Mouse (Mus musculus) layer of hippocampus, postnatal 25 days (tissue): ENCODE measurements around the gene Pard3. TPM values are rescaled to one million over a fixed set of nuclear protein-coding genes. Genes with fewer than 3 reads are reported as not detected.

Source experiments
- DNase-seq, 2 experiments: peaks; one replicate each; pipeline ENCODE4 v3.0.0; 2022; ENCODE audit warnings: mixed read lengths in 2 of 2, low spot score in 1 of 2; ENCODE audit errors: extremely low spot score in 1 of 2
- total RNA-seq, 2 experiments: library from RNA; stranded (reverse); gene quantifications; 2 replicates each; pipeline ENCODE4 v1.2.3; 2021

Pard3 gene
- total RNA-seq, 2 experiments from 2014 or later, result 21.8 to 22.7 TPM

DNA sequence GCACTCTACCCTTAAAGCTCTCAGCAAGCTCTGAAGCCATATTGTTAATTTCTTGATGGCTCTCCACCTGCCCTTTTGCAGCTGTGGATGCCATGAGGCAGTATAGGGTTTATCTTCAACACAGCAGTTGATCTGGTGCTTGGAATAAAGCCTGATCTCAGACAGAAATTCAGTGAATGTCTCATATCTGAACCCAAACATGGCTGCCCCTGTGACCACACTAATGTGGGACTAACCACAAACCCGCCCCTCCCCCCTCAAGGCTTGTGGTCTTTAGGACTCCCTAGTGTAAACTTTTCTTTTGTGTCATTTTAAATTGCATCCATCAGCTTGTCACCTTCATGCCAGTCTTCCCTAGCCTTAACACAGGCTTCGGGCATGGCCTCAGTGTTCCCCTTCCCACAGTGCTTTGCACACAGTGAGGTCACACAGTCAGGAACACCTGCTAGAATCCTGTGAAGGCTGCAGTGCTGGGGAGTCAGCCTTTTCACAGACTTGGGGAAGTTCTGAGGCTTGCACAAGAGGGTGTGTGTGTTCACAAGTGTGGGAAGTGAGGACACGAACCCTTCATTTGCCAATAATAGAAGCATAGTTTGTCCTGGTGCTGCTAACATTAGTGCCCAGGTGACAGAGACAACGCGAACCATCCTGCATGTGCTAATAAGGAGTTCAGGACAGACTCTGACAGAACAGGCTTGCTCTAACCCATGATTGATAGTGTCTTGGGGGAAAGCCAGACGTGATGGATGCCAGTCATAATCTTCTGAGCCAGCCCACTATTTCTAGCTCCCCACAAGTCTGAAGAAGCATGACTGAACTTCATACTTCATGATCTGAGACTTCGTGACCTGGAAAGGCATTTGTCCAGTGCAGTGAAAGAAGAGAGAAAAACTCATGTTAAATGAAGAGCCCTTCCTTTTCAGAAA is 451.4 kb downstream of the Pard3 start:
- DNase-seq, result no peak

DNA sequence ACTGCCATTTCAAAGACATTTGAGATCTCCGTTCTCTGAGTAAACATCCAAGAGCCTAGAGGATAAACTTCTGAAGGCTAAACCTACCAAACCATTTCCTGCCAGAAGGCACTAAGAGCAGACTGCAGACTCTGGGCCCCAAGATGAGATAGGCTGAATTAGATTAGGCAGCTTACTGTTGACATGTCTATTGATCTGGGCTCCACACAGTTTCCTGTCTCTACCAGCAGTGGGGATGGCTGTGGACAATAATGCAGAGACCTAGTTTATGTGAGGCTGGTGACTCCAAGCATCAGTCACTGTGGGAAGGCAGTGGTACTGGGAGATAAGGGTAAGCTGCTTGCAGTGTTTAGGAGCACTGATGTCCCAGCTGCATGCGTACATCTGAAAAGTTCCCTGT is 452.4 kb downstream of the Pard3 start:
- no peak for DNase-seq

DNA sequence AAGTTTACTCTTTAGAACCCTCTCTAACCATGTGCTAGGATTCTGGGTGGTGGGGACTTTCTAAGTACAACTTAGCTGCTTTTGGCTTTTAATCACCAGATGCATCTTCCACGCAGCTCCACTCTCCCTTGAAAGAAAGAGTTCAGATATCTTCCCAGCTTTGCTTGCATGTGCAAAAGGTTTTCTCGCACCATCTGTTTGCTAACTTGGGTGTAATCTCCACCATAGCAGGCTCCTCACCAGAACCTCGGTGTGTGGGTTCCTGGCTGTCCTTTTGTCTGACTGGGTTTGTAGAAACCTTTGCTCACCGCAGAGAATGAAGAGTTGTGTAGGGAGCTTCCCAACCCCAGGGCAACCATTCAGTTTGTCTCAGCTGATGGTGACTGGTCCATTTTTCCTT is 462.0 kb downstream of the Pard3 start:
- DNase-seq, result no peak

DNA sequence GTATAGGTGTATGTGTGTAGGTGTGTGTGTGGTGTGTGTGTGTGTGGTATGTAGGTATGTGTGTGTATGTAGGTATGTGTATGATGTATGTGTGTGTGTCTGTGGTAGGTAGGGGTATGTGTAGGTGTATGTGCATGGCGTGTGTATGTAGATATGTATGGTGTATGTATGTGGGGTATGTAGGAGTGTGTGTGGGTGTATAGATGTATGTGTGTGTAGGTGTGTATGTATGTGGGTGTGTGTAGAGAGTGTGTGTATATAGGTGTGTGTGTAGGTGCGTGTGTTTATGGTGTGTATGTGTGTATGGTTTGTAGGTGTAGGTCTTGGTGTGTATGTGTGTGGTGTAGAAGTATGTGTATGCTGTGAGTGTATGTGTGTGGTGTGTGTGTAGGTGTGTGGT is 464.6 kb downstream of the Pard3 start:
- no peak for DNase-seq

DNA sequence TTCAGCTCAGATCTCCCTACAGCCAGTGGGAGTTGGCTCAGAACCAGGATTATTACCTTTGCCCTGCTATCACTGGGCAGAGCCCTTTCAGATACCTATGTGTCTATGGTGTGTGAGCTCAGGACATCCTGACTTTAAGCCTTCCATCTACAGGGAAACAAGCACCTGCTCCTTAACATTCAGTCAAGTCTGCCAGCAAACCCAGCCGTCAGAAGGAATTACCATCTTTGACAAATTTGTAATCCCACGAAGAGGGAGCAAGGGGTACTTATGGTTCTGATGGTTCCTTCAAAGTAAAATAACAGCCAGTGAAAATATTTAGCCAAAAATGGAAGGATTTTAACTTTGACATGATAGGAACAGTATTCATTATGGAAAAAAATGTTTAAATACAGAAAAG is 466.1 kb downstream of the Pard3 start:
- DNase-seq, result no peak

DNA sequence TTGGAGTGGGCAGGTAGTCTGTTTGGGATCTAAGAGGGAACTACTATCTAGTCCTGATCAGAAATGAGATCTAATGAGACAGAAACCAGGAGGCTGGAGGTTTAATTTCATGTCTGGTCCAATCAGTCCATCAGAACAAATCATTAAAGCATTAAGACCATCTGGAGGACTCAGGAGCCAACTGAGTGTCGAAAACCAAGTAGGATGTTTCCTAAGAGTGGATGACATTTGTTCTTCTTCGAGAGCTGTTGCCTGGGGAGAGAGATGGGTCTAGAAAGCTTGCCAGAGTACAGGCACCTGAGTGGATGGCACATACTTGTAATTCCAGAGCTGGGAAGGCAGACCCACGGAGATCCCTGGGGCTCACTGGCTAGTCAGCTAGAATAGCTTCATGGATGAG is 468.2 kb downstream of the Pard3 start:
- DNase-seq, result no peak

DNA sequence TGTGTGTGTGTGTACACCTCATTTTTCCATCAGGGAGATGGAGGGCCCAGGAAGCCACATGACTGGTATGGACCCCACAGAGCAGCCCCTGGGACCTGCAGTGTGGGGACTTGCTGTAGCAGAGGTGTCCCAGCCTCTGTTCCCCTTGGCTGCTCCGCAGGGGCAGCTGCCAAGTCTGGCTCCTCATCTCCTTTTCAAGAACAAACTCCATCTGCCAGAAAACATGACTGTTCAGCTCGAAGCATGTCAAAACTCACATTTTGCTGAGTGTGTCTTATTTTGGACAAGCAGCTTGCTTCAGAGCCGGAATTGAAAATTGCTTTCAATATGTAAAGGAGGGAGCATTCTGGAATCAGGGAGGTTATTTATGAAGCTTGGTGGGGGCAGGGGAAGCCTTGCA is 471.1 kb downstream of the Pard3 start:
- DNase-seq, result no peak

DNA sequence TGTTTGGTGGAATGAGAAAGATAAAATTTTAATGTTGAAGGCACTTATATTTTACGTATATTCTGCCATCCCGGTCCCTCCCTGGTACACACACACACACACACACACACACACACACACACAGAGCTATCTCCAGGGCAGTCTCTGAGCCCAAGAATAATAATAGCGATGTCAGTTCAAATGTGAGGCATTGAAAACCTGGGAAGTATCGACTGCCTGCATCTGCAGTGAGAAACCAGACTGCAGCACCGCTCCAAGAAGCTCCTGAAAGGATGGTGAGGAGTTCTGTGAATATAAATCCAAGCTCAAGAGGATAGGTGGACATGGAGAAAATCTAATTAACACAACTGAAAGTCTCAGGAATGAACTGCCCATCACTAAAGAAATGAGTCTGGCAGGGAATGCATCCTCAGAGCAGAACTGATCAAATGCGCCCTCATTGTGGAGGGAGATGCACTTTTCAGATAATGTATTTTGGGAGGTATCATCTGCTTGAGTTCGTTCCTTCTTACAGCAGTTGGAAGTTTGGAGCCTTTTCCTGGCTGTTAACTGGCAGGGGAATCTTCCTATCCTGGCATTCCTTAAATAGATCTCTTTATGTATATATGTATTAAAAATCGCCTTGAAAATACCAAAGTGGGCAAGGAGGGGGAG is 471.6 kb downstream of the Pard3 start:
- DNase-seq, result no peak

DNA sequence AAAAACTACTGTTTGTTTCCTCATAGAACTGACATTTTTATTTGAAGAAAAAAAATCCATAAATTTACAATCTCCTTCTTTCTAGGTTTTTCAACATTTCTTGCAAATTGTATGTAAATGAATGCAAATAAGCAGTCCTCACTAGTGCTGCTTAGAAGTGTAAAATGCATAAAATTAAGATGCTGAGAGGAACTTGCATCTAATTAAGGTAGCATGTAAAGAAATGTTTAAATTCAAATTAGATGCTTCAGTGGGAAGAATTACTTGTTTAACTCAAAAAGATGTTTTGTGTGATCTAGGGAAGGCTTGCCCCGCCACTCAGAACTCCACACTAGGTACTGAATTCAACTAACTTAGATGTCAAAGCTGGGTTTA is 472.1 kb downstream of the Pard3 start:
- DNase-seq, result no peak

DNA sequence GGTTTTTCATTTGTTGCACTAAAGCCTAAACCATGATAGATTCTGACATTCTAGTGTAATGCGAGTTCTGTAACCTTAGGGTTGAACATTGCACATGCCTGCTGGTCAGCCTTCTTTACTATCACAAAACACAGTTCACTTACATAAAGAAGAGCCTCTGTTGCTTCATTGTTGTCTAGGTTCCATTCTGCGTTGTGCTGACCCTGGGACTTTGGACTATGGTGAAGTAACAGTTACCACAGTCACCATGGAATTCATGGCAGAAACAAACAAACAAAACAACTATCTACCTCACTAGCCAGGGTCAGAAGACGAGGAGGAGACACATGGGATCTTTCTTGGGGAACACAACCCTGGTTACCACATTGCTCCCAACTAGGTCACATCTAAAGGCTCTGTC is 476.1 kb downstream of the Pard3 start:
- no peak for DNase-seq

DNA sequence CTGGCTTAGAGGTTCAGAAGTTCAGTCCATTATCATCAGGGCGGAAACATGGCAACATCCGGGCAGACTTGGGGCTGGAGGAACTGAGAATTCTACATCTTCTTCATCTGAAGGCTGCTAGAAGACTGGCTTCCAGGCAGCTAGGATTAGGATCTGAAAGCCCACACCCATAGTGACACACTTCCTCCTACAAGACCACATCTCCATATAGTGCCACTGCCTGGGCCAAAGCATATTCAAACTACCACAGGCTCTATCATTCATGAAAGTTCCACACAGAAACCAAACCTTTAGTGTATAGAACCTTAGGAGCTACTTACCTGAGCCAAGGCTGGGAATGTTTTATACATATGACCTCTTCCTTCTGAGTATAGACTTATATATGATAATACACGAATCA is 476.6 kb downstream of the Pard3 start:
- no peak for DNase-seq

DNA sequence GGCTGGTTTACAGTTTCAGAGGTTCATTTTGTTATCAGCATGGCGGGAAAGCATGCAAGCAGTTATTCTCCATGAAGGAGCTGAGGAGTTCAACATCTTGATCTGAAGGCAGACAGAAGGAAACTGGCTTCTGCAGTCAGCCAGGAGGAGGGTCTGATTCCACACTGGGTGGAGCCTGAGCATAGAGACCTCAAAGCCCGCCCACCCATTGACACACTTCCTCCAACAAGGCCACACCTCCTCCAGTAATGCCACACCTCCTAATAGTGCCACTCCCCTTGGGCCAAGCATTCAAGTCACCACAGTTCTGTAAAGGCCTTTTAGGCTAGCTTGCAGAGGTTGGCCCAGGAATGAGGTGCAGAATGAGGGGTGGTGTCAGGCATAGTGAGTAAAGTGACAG is 478.5 kb downstream of the Pard3 start:
- no peak for DNase-seq

DNA sequence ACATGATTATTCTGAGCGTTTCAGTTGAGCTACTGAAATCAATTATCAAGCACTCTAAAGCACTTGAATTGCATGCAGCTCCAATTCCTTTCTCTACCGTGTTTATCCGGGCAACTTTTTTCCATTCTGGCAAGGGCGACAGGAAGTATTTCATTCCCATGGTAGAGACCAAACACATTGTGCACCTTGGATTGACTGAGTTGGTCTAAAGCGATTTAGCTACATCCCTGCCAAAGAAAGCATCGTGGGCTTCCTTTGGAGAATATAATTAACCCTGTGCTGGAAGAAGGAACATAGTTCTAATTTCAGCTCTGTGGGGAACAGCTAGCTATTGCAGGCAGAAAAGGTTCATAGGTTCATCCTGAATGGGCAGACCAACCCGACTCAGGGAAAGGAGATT is 480.0 kb downstream of the Pard3 start:
- DNase-seq, result no peak

DNA sequence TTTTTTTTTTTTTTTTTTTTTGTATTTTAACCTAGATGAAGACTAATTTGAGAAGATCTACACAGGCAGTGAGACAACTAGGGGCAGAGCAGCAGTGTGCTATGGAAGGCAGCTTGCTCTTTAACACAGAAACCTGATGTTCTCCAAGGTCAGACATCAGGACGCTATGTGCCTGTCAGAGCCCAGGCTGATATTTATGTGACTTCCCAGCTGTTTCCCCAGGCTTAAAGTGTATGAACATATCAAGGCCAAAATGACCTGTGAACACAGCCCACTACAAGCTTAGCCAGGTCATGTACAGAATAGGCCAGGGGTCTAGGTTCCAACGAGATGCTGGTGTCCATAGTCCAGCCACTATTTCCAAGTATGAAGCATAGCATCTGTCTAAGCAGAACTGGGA is 482.5 kb downstream of the Pard3 start:
- DNase-seq, result no peak

DNA sequence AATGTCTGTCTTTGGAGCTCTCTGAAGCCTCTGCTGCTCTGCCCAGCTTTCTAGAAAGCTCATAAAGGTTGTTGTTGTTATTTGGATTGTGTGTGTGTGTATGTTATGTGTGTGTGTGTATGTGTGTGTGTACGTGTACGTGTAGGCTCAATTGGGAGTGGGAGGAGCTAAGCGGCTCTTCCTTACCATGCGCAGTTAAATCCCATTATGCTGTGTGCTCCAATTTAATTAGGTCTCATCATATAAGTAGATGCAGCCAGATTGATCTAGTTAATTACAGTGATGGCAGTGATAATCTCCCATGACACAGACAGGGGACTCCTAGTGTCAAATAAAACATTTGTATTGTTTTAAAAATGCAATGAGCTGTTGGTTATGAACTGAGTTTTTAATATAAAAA is 487.2 kb downstream of the Pard3 start:
- no peak for DNase-seq

DNA sequence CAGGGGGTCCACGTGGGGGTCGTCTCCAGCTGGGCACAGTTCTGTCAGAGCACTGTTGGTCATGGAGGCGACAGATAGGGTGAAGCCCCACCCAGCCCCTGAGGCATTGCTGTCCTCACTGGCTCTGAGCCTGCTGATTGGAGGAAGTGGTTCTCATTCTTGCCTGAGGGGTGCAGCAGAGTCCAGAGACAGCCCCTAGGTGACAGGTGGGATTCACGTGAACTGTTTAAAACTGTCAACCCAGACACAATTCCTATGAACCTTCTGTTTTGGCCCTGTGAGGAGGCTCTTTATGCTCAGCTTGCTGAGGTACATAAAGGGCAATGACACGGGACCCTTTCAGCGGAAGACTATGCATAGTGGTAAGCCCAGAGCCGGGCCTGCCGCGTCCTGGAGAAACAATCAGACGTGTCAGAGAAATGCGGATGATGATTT is 488.5 kb downstream of the Pard3 start:
- DNase-seq, result peak; percentile 14 to 19

DNA sequence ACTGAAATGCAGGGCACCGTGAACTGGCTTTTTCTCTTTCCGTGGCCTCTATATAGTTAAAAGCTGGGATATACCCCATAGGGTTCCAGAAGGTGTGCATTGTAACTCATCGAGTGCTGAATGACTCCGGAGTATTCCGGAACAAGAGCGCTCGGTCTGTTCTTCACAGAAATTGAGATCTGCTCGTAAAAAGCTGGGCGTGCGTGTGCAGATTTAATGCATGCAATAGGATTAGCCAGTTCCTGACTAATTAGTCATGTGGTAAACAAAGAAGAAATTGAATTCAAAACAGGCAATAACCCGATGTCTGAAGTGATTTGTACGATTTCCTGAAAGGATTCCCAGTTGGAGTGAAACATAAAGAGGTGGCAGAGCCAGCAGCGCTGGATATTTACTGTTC is 489.1 kb downstream of the Pard3 start:
- DNase-seq, result no peak

DNA sequence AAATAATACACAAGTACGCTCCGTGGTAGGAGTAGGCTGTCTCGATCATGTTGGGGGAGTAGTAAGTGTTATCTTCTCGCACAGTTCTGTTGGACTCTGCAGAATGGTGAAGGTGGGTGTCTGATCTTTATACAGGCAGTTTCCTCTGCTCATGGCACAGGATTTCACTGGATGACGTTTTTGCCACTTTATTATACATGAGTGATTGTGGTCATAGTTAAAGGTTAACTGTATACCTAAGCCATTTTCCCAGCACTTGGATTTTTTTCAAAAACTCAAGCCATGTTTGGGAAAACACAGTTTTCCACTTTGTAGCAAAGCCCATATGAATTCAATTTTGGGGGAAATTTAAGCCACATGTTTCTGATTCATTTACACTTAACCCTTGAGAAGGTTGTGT is 489.9 kb downstream of the Pard3 start:
- DNase-seq, result no peak

DNA sequence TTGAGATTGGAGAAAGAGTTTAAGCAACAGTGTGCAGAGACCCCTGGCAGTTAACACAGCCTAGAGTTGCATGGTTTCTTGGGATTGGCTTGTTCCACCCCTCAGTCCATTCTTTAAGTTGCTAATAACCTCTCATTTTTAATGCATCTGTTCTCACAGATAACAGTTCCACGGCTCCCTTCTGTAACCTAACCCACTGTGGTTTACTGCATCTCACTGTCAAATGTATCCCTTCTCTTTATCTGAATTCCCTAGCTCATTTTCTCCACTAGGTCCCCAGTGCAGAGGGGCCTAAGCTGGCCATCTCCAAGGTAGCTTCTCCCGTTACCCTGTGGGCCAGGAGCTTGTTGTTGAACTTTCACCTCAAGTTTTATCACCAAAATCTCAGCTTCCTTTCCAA is 492.1 kb downstream of the Pard3 start:
- no peak for DNase-seq

DNA sequence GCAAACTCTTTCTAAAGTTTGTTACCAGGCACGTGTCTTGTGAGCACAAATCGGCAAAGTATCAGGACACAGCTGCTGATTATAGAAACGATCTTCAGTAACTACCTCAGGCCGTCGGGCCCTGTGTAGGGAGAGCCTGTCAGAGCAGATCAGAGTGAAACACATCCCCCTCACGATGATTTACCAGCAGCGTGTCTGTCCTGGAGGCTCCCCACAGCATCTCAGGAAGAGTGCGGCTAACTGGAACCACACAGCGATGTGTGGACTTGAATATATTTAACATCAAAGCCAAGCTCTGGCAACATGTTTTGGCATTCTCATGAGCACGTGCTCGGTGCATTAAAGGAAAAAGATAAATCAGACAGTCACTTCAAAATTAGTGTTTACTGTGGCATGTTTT is 493.3 kb downstream of the Pard3 start:
- DNase-seq, result no peak

DNA sequence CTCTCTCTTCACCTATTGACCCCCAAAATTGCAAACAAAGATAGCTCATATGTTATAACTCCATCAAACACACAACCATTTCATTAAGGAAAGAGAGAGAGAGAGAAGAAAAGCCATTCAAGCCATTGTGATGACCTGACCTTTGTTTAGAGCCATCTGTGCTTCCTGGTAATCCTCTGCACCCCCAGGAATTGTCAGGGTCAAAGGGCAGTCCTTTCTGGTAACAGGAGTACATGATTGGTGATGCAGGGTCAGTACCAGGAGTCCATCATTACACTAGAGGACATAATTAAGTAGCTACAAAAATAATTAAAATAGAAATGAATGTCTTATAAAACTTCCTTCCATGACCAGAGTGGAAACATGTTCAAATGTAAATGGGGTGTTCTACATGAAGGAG is 493.9 kb downstream of the Pard3 start:
- DNase-seq, result no peak

DNA sequence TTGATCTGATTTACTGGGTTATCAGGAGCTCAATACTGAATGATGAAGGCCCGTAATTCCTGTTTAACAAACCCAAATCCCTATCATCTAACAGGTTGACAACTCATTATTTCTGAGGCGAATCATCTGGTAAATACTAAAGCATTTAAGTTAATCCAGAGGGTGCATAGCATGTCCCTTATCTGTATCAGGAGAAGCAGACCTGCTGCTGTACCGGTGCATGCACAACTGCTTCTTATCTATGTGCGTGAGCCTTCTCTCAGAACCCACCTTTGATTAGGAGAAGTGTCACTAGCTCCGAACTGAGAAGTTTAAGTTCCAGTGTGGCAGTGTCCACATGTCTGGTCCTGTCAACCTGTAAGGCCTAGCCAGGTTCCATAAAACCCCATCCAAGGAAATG is 499.9 kb downstream of the Pard3 start:
- DNase-seq, result no peak
